Mouse (Mus musculus): ENCODE data around the gene Zfp36l2.

Zfp36l2 gene

DNA sequence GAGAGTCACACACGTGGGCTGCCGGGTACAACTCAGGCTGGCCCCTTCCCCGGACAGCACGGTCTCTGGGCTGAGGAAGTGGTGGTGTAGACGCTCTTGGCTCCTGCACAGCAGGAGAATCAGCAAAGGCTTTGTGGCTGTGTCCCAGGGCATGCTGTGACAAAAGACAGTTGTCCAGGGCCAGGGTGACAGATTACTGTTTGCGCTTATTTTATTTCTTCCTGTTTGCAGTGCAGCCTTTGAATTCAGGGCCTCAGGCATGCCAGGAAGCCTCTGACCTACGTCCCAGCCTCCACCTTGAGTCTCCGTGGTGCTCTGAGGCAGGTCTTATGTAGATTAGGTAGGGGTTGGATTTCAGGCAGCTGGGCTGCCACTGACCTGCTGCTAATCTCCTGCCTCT is 10.3 kb downstream of the Zfp36l2 start:
- DNase-seq (ENCODE audit: low spot score in 2 of 2) = peak; percentile 3 to 4

- DNase-seq (ENCODE audit: low spot score in 2 of 2) = peak in 1 of 2 experiments; percentile 0
Observed at GRCm38 (mm10) chr17:84176446-84176845, 11.3 kb downstream of the Zfp36l2 start.

DNA sequence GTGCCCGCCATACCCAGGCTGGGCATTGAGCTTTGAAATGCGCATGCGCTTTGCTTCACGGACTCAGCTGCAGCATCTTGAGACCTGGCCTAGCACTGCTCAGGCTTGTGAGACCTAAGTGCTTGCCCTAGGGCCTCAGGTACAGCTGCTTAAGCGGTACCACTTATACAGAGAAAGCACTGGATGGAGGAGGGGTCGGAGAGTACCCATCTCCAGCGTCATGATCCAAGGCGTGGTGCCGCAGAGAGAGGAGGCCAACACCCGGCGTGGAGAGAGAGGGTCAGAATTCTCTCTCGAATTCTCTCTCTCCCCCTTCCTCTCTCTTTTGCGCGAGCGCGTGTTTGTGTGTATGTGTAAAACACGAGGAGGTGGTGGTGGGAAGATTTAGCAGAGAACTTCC is 12.6 kb downstream of the Zfp36l2 start:
- peak in 1 of 2 experiments; percentile 1 for DNase-seq (ENCODE audit: low spot score in 2 of 2)

DNA sequence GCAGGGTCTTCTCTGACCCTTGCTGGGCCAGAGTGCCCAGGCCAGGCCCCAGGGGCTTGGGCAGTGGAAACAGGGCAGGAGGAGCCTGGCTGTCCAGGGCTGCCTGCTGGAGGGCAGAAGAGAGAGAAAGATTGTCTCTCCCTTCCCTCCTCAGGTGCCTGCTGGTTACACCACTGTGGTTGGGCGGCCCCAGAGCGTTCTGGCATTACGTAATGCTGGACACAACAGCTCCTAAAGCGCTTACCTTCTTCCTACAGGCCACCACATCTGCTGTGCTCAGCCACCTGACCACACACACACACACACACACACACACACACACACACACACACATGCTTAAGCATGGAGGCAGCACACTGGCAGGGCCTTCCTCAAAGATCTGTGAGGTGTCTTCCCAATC is 20.4 kb downstream of the Zfp36l2 start:
- peak in 1 of 2 experiments; percentile 1 for DNase-seq (ENCODE audit: low spot score in 2 of 2)

DNA sequence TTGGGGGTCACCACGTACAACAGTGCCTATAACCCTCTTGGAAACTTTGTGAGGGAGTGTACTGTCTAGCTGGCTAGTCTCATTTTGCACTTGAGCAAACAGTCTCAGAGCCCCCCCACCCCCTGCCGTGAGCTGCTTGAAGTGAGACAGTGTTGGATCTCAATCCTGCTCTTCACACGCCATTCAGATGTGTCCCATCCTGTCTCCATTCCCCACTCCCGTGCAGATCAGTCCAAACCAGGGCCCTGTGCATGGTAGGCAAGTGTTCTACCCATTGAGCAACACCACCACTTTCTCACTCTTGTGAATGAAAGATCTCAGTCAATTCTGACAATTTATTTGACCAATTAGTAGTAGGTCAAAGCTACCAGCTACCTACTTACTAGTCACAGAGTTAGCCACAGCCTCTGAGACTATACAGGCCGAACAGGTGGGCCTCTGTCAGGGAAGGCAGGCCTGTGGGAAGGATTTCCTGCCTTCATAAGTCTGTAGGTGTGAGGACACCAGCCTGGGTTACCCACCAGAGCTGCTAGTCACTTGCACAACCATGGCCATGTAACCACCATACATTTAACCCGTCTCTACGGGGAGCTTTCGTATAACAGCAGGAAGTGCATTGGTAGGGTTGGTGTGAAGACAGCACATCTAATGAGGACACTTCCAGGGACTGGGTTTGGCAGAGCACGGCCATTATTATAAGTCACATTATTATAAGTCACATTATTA is 21.4 kb downstream of the Zfp36l2 start:
- DNase-seq (ENCODE audit: low spot score in 2 of 2) = no peak

DNA sequence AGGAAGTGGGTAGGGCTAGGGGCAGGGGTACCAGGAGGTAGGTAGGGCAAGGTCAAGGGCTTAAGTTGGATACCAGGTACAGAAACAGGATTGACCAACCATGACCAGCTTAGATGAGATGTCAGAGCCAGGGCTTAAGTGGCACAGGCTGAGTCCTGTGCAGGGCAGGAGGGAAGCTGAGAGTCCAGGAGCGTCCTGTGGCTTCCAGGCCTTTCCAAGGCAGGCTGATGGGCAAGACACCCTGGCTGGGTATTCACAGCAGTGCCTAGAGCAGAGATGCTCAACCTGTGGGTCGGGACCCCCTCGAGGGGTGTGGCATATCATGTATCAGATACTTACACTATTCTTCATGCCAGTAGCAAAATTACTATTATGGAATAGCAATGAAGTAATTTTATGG is 22.0 kb downstream of the Zfp36l2 start:
- DNase-seq (ENCODE audit: low spot score in 2 of 2) = no peak

GRCm38 (mm10) chr17:84164146-84164545 is 23.6 kb downstream of the Zfp36l2 start:
- DNase-seq (ENCODE audit: low spot score in 2 of 2) = peak in 1 of 2 experiments; percentile 0

- DNase-seq (ENCODE audit: low spot score in 2 of 2) = no peak
Observed at GRCm38 (mm10) chr17:84163066-84163785, 24.5 kb downstream of the Zfp36l2 start.

DNA sequence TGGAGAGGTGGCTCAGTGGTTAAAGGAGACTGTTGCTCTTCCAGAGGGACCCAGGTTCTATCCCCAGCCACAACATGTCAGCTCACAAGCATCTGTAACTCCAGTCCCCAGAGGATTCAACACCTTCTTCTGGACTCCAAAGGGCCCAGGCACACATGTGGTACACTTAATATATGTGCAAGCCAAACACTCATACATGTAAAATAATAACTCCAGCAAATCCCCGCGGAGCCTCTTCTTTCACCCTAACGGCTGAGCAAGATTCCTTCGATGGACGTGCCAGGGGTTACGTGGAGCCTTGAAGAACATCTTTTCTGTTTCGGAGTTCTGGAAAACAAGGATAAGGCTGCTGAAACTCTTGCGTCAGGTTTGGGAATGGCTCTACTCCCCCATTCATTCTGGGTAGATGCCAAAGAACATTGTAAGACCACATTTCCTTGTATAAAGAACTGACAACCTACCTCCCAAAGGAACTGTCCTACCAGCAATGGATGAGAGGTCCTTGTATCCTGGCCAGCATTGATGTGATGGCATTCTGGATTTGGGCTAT is 25.5 kb downstream of the Zfp36l2 start:
- no peak for DNase-seq (ENCODE audit: low spot score in 2 of 2)

- peak; percentile 73 to 75 for DNase-seq (ENCODE audit: low spot score in 2 of 2)
Observed at GRCm38 (mm10) chr17:84161231-84161854, 26.4 kb downstream of the Zfp36l2 start.

GRCm38 (mm10) chr17:84158891-84159290 is 28.9 kb downstream of the Zfp36l2 start:
- no peak for DNase-seq (ENCODE audit: low spot score in 2 of 2)

- DNase-seq (ENCODE audit: low spot score in 2 of 2) = no peak
Observed at GRCm38 (mm10) chr17:84158461-84158795, 29.3 kb downstream of the Zfp36l2 start.

- DNase-seq (ENCODE audit: low spot score in 2 of 2) = no peak
Observed at GRCm38 (mm10) chr17:84157743-84158460, 29.8 kb downstream of the Zfp36l2 start.

GRCm38 (mm10) chr17:84156748-84157742 is 30.7 kb downstream of the Zfp36l2 start:
- DNase-seq (ENCODE audit: low spot score in 2 of 2) = no peak

DNA sequence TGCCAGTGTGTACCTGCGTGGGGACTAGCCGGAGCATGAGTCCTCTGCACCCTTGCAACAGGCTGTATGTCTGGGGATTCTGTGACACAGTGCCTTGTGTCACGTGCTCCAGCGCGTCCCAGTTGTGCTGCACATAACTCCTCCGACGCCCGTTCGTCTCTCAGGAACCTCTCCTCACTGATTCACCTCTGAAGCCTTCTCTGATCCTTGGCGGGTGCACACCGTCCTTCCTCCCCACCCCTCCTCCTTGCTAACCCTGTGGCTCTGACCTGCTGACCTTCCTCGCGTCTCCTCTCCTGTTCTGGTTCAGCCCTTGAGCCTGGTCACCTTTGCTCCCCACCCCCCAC is 31.5 kb downstream of the Zfp36l2 start:
- no peak for DNase-seq (ENCODE audit: low spot score in 2 of 2)

DNA sequence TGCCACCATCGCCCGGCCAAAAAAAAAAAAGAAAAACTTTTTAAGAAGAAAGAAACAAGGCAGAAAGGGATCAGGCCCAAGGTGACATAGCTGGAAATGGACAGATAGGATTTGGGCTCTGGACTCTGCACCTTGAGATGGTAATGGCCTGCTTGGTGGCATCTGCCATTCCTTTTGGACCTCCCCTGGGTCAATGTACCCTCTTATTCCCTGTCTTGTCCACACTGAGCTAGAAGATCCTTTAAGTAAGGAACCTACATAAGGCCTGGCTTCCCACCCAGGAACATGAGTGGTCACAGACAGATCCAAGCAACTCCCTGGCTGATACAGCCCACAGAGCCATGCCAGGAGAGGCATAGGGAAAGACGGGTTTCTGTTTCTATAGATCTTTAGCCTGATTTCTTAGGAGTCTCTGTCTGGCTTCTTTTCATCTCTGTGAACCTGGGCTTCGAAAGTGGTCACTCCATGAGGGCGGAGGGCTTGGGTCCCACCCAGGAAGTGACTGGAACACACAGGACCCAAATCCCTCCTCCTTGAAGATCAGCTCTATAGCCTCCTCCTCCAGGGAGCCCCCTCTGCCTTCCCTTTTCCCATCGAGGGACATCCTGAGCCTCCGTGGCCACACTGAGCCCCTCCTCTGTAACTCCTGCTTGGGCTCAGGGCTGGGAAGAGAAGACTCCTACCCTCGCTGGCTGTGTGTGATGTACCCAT is 32.1 kb downstream of the Zfp36l2 start:
- no peak for DNase-seq (ENCODE audit: low spot score in 2 of 2)

DNA sequence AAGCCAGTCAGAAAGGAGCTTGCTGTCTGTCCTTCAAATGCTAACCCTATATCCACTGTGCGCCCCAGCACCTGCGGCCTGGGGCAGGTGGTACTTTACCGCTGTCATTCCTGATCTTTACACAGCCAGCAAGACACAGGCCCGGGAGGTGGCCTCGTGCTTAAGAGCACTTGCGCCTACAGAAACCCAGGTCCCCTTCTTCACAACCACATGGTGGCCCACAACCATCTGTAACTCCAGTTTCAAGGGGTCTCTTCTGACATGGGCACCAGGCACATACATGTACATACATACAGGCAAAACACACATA is 32.8 kb downstream of the Zfp36l2 start:
- DNase-seq (ENCODE audit: low spot score in 2 of 2) = no peak

GRCm38 (mm10) chr17:84154302-84155028 is 33.3 kb downstream of the Zfp36l2 start:
- DNase-seq (ENCODE audit: low spot score in 2 of 2) = no peak

- peak in 1 of 2 experiments; percentile 63 for DNase-seq (ENCODE audit: low spot score in 2 of 2)
Observed at GRCm38 (mm10) chr17:84152976-84153786, 34.6 kb downstream of the Zfp36l2 start.
